Mouse (Mus musculus): Measurements from ENCODE around the gene Kank2. TPM values are rescaled to one million over a fixed set of nuclear protein-coding genes. Genes with fewer than 3 reads are reported as not detected.

Gene Kank2
- 4.1 and 4.5 TPM in 2 replicates for polyA plus RNA-seq (2015; fragmentation: Nextera tagmentation; extraction: Ambion mirVana)

DNA sequence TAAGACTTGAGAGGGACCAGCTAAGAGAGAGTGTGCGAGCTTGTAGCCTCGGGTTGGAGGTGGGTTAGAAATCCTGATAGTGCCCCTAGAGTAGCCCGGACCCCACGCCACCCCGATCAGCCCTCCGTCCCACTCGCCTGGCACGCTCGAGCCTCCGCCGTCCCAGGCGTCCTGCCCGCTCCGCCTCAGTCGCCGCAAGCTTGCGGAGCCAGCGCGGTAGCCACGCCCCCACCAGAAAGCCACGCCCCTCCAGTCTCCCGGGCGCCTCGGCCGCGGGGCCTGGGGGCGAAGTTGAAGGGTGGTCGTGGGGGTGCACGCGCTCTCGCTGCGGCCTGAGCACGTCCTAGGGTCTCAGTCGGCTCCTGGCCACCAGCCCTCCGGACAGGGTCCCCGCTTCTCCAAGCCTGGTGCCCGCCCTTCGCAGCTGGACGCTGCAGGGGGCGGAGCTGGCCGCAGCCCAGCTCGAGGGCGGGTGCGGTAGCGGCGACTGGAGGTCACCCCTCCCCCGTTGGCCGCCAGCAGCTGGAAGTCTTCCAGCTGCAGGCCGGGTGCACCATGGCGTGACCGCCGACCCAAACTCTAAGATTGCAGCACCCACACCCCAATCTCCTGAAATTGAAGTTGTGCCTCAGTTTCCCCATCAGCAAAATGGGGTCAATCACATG is at the start of gene Kank2:
Kank2 (minus strand) TSS at position 400 of the 665 bp plus-strand sequence.

DNA sequence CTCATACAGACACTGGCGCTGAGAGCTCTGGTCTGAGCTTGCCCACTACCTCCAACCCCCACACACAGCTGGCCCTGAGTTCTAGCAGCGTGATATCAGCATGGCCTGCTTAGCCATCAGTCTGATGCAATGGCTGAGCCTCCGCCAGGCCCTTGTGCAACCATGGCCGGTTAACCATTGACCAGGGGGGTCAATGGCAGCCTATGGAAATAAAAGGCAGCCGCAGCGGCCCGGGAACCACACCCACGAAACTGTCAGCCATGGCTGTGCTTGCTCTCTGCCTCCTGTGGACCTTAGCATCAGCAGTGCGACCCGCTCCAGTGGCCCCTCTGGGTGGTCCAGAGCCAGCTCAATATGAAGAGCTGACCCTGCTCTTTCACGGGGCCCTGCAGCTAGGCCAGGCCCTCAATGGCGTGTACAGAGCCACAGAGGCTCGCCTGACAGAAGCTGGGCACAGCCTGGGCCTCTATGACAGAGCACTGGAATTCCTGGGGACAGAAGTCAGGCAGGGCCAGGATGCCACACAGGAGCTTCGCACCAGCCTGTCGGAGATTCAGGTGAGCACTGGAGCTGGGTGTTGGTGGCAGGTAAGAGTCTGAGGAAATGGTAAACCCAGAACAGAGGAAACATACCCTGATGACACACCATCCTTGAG is 36.8 kb upstream of the Kank2 start, which contains the start of gene Angptl8:
Angptl8 (plus strand) TSS at position 253 of the 655 bp plus-strand sequence.

GRCm38 (mm10) chr9:21760155-21761088 is 38.1 kb downstream of the Kank2 start, which contains the start of gene Spc24:
Gene Spc24 (minus strand): TSS chr9:21760303.

DNA sequence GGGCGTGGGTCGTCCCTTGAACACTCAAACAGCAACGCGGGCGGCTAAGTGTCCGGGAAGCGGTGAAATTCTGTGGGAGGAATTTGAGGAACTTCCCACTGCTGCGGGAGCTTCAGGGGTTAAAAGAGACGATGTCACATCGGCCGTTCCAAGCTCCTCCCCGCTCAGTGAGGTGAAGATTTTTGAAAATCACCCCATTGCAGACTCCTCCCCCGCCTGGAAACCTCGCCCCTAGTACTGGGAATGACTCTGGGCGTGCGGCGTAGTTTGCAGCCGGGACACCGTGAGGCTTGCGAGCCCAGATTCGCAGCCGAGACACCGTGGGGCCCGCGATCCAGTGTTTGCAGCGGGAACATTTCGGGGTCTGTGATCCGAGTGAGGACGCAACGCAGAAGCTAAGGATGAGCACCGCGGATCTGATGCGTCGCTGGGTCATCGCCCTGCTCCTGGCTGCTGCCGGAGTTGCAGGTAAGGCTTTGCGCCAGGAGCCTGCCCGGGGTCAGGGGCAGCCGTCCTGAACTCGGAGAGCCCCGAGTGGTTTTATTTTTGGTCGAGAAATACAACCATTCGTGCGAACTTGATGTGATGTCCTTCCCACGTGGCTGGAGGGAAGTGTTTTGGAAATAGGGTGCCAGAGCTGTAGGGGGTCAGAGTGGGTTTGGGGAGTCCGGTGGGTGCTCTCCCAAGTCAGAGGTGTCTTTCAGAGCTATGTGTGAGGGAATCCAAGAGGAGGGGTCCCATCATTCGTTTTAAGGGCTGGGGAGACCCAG is 75.0 kb downstream of the Kank2 start, which contains the start of gene Ldlr:
Ldlr (plus strand) TSS at position 107 of the 770 bp plus-strand sequence.

Other genes starting within 250 kb of the Kank2 start
- gene Timm29, start 206.0 kb downstream of the Kank2 start, polyA plus RNA-seq (2015; fragmentation: Nextera tagmentation; extraction: Ambion mirVana): 16.4 and 16.7 TPM in 2 replicates
- gene Yipf2, start 205.9 kb downstream of the Kank2 start, polyA plus RNA-seq (2015; fragmentation: Nextera tagmentation; extraction: Ambion mirVana): 11.8 and 13.7 TPM in 2 replicates
- 25.5 and 26.8 TPM in 2 replicates for gene Smarca4, start 182.6 kb downstream of the Kank2 start, polyA plus RNA-seq (2015; fragmentation: Nextera tagmentation; extraction: Ambion mirVana)
- gene Ldlr, start 75.3 kb downstream of the Kank2 start, polyA plus RNA-seq (2015; fragmentation: Nextera tagmentation; extraction: Ambion mirVana): 5.2 and 5.3 TPM in 2 replicates
- gene Spc24, start 38.4 kb downstream of the Kank2 start, polyA plus RNA-seq (2015; fragmentation: Nextera tagmentation; extraction: Ambion mirVana): 108 and 118 TPM in 2 replicates
- 0.61 and 0.66 TPM in 2 replicates for gene Angptl8, start 36.8 kb upstream of the Kank2 start, polyA plus RNA-seq (2015; fragmentation: Nextera tagmentation; extraction: Ambion mirVana)
- gene Dock6, start 53.9 kb upstream of the Kank2 start, polyA plus RNA-seq (2015; fragmentation: Nextera tagmentation; extraction: Ambion mirVana): 9.2 and 13.3 TPM in 2 replicates
- 11.6 and 16.2 TPM in 2 replicates for gene Rab3d, start 119.4 kb upstream of the Kank2 start, polyA plus RNA-seq (2015; fragmentation: Nextera tagmentation; extraction: Ambion mirVana)
- gene Ccdc159, start 128.7 kb upstream of the Kank2 start, polyA plus RNA-seq (2015; fragmentation: Nextera tagmentation; extraction: Ambion mirVana): 0.63 and 0.84 TPM in 2 replicates
- gene Tmem205, start 128.8 kb upstream of the Kank2 start, polyA plus RNA-seq (2015; fragmentation: Nextera tagmentation; extraction: Ambion mirVana): 16.7 and 22.4 TPM in 2 replicates
- 1.1 and 1.4 TPM in 2 replicates for gene Plppr2, start 138.3 kb upstream of the Kank2 start, polyA plus RNA-seq (2015; fragmentation: Nextera tagmentation; extraction: Ambion mirVana)
- gene Swsap1, start 157.0 kb upstream of the Kank2 start, polyA plus RNA-seq (2015; fragmentation: Nextera tagmentation; extraction: Ambion mirVana): 2.3 and 2.8 TPM in 2 replicates
- gene Epor, start 164.8 kb upstream of the Kank2 start, polyA plus RNA-seq (2015; fragmentation: Nextera tagmentation; extraction: Ambion mirVana): 121 and 135 TPM in 2 replicates
- gene Rgl3, start 190.7 kb upstream of the Kank2 start, polyA plus RNA-seq (2015; fragmentation: Nextera tagmentation; extraction: Ambion mirVana): 0.96 and 1.5 TPM in 2 replicates
- 0.06 and 0.17 TPM in 2 replicates for gene Ccdc151, start 203.9 kb upstream of the Kank2 start, polyA plus RNA-seq (2015; fragmentation: Nextera tagmentation; extraction: Ambion mirVana)
- 34.2 and 36.2 TPM in 2 replicates for gene Prkcsh, start 204.1 kb upstream of the Kank2 start, polyA plus RNA-seq (2015; fragmentation: Nextera tagmentation; extraction: Ambion mirVana)